Mouse (Mus musculus) adrenal gland (tissue): ENCODE measurements at regions not wholly inside any gene's neighbourhood (a gene's known extent, or its start where the extent isn't known, plus 50 kb on each side); places are given as distances from the start of the nearest gene placed in this dataset.
"Not testable (repeated sequence)": the region's sequence is repeated elsewhere in the genome, so short reads cannot be mapped to it uniquely, and the experiment has no call there.

Experiments
- intact Hi-C: fragments of 180-260 bp; cut with DNase I; formaldehyde crosslinking; loops from one replicate; pipeline ENCODE4 v1.15.1; 2025
- microRNA-seq, 2 experiments: library from miRNA; unstranded; fragments of <30 nt; microRNA quantifications; one replicate each; pipeline ENCODE4; 2019

GRCm38 (mm10) chr5:118485191-118485590, 75.3 kb upstream of the Med13l start:
- intact Hi-C loops = no loop called here

- intact Hi-C loops = not testable (repeated sequence)
Measured at GRCm38 (mm10) chr5:118492522-118492921, 68.0 kb upstream of the Med13l start.

GRCm38 (mm10) chr5:118494649-118495477, 65.6 kb upstream of the Med13l start:
- intact Hi-C loops = no loop called here

GRCm38 (mm10) chr5:118495478-118495760, 65.1 kb upstream of the Med13l start:
- intact Hi-C loops = no loop called here

- intact Hi-C loops = no loop called here
Measured at GRCm38 (mm10) chr5:118501624-118502023, 58.9 kb upstream of the Med13l start.

GRCm38 (mm10) chr5:118502991-118503390, 57.5 kb upstream of the Med13l start:
- intact Hi-C loops = no loop called here

- intact Hi-C loops = no loop called here
Measured at GRCm38 (mm10) chr5:118504170-118504569, 56.3 kb upstream of the Med13l start.

GRCm38 (mm10) chr5:118504926-118505325, 55.6 kb upstream of the Med13l start:
- intact Hi-C loops = no loop called here

GRCm38 (mm10) chr5:118509871-118510270, 50.6 kb upstream of the Med13l start:
- intact Hi-C loops = no loop called here

Small RNAs in the stretch of these regions (microRNA-seq; reads per million reads assigned to microRNA genes)
- gene Gm26455 = 0 reads per million in 2 experiments
